ENCODE assay signal across 8 mouse cellular contexts in the genomic region with DNA sequence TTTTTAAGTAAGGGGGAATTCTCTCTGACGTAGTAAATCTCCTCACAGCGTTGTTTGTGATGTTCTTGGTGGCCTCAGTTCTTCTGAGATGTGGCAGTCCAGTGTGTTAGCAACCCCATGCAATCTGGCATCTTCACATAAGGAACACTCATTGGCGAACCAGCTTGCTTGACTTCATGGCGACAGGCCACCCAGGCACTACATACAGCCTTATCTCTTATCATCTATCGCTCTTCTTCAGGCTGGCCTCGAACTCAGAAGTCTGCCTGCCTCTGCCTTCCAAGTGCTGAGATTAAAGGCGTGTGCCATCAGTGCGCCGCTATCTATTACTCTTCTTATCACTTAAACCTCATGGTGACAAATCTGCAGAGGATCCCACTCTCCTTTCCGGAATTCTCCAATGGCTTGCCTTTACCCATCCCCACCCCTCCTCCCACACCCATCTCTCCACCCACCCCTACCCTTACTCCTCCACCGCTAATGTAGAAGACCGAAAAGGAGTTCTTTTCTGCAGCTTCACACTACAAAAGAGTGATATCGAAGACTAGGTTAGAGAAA. TPM values are rescaled to one million over a fixed set of nuclear protein-coding genes. Genes with fewer than 3 reads are reported as not detected.
DNase-seq lines count a peak whose midpoint lies in the region; ATAC-seq and TF ChIP-seq lines count a peak whose summit lies in the region.

A gene (plus strand): TSS at position 508 of the 558 bp plus-strand sequence.

- peak within 1 kb of the TSS; percentile 47 for H3K4me2 ChIP-seq in forebrain, embryonic 14.5 days (ENCODE audit: low read length)
- H3K4me2 ChIP-seq in intestine, embryonic 14.5 days (ENCODE audit: low read length), result peak within 1 kb of the TSS; percentile 54

- peak within 1 kb of the TSS; percentile 72 for H3K27ac ChIP-seq in layer of hippocampus, adult 2 months
- no peak within 1 kb of the TSS for H3K27ac ChIP-seq in forebrain, embryonic 14.5 days (ENCODE audit: low read depth, low read length)
- H3K27ac ChIP-seq in intestine, embryonic 14.5 days (ENCODE audit: low read depth), result no peak within 1 kb of the TSS

- no peaks in the 10 kb centered on the region for H3K9me3 ChIP-seq in forebrain, embryonic 14.5 days (replicated peaks; ENCODE audit: control insufficient read depth, low read length)
- H3K9me3 ChIP-seq in intestine, embryonic 14.5 days (ENCODE audit: control insufficient read depth, low read length), result no peaks in the 10 kb centered on the region

- no peaks in the 10 kb centered on the region for H3K36me3 ChIP-seq in forebrain, embryonic 14.5 days (ENCODE audit: control insufficient read depth, insufficient read depth, low read length)
- H3K36me3 ChIP-seq in intestine, embryonic 14.5 days (ENCODE audit: control insufficient read depth, insufficient read depth, low read length), result no peaks in the 10 kb centered on the region

- TF ChIP-seq CTCF in layer of hippocampus, adult 2 months (conservative IDR thresholded peaks at IDR 0.05), result no peak

- peaks cover 2% of the 10 kb centered on the region; the same call in 1 of the 2 replicates for H3K4me1 ChIP-seq in forebrain, embryonic 14.5 days (ENCODE audit: control insufficient read depth, insufficient read depth, low read length)
- peaks cover 14% of the 10 kb centered on the region; the same call in 1 of the 2 replicates for H3K4me1 ChIP-seq in intestine, embryonic 14.5 days (replicated peaks; ENCODE audit: control insufficient read depth, insufficient read depth, low read length)

- peak within 1 kb of the TSS; percentile 43; the same call in 1 of the 2 replicates for H3K9ac ChIP-seq in forebrain, embryonic 14.5 days (ENCODE audit: low read length)
- H3K9ac ChIP-seq in intestine, embryonic 14.5 days (ENCODE audit: low read length), result peak within 1 kb of the TSS; percentile 51

- peak; percentile 15; the same call in 1 of the 2 replicates for ATAC-seq in forebrain, embryonic 14.5 days
- no peak for ATAC-seq in intestine, embryonic 14.5 days (replicated peaks; ENCODE audit: low FRiP score, low TSS enrichment, low read depth)
- 0 out of 2 replicates have a peak, but pooled peaks have one; percentile 9 for ATAC-seq in megakaryocyte progenitor cell, adult 5-6 weeks (replicated peaks; ENCODE audit: poor library complexity)

- no peaks in the 10 kb centered on the region for H3K27me3 ChIP-seq in forebrain, embryonic 14.5 days (replicated peaks; ENCODE audit: control insufficient read depth, insufficient read depth, low read length)
- 0 out of 2 replicates have a peak, but pooled peaks cover 3% of the 10 kb centered on the region for H3K27me3 ChIP-seq in intestine, embryonic 14.5 days (replicated peaks; ENCODE audit: control insufficient read depth, insufficient read depth, low read length)

- no peak for DNase-seq in layer of hippocampus, adult 2 months (ENCODE audit: low spot score in 2 of 2)
- DNase-seq in layer of hippocampus, adult 9-10 months (ENCODE audit: low spot score), result no peak
- no peak for DNase-seq in forebrain, embryonic 14.5 days (ENCODE audit: low spot score)
- peak; percentile 48 for DNase-seq in intestine, embryonic 14.5 days (ENCODE audit: low spot score)
- DNase-seq in cerebellum, postnatal 36 days, result no peak
- DNase-seq in cerebellum, adult 11 months, result no peak
- no peak for DNase-seq in adrenal gland, adult 8-10 months

- peak within 1 kb of the TSS; percentile 53 for H3K4me3 ChIP-seq in layer of hippocampus, adult 2 months
- peak within 1 kb of the TSS; percentile 16 for H3K4me3 ChIP-seq in forebrain, embryonic 14.5 days (ENCODE audit: low read depth, low read length)
- H3K4me3 ChIP-seq in intestine, embryonic 14.5 days (ENCODE audit: low read depth, low read length), result peak within 1 kb of the TSS; percentile 40

- whole genome bisulfite sequencing in forebrain, embryonic 14.5 days, result 62% methylated on average over 13 of the region's 13 CpGs
- 52% methylated on average over 13 of the region's 13 CpGs for WGBS in intestine, embryonic 14.5 days

RNA-seq across cellular contexts. Expression of the gene that starts here (rescaled TPM):
- total RNA-seq in layer of hippocampus, adult 2 months (2021), result 10 to 100 TPM; 13.7 to 16.7 TPM
- polyA plus RNA-seq in forebrain, embryonic 14.5 days (2014; fragmentation: Nextera tagmentation; extraction: Ambion mirVana), result 6.7 and 7.6 TPM in 2 replicates
- 17.3 and 19.2 TPM in 2 replicates for polyA plus RNA-seq in intestine, embryonic 14.5 days (2014; fragmentation: Nextera tagmentation; extraction: Ambion mirVana)
- total RNA-seq in megakaryocyte progenitor cell, adult 5-6 weeks (2015), result 0.22 TPM in 1 of 2 replicates, not detected in the other
- 0.17 TPM in 1 of 2 replicates, not detected in the other for total RNA-seq in megakaryocyte progenitor cell, adult 5-6 weeks (2017)
- total RNA-seq in adrenal gland, adult 8-10 months (2022), result 1 to 10 TPM; 1.9 to 3.9 (median 3.3) TPM

Comparison
In these comparisons a context has a peak if more than half of its experiments do, and no peak if none do; other contexts are left out.
1. Peak in ATAC-seq in megakaryocyte progenitor cell, adult 5-6 weeks; RNA of the gene not detected or under 1 TPM.